Mouse (Mus musculus) G1E (cell line): ENCODE data around the gene Tsc1. TPM values are rescaled to one million over a fixed set of nuclear protein-coding genes. Genes with fewer than 3 reads are reported as not detected.

Experiments
- ATAC-seq: 2 replicates; pipeline ENCODE4 v1.8.0; 2016; ENCODE audit warnings: mild to moderate bottlenecking; ENCODE audit not compliant: insufficient number of reproducible peaks, poor library complexity, low FRiP score, severe bottlenecking; ENCODE audit errors: extremely low read depth
- DNase-seq: peaks from one replicate; pipeline ENCODE4 v3.0.0; 2012; ENCODE audit warnings: low spot score
- H3K27me3 ChIP-seq: 2 replicates; pipeline ENCODE4 v1.6.1; 2012; ENCODE audit warnings: mild to moderate bottlenecking, low read length, inconsistent platforms; ENCODE audit not compliant: insufficient read depth
- H3K36me3 ChIP-seq: replicated peaks from 2 replicates; pipeline ENCODE3; 2012; ENCODE audit warnings: mild to moderate bottlenecking, inconsistent platforms
- H3K4me1 ChIP-seq: 2 replicates; pipeline ENCODE4 v1.6.1; 2012; ENCODE audit warnings: low read depth, low read length, inconsistent platforms, mixed read lengths; ENCODE audit not compliant: insufficient read depth
- H3K4me3 ChIP-seq: 2 replicates; pipeline ENCODE4 v1.5.1; 2012; ENCODE audit warnings: low read depth, mild to moderate bottlenecking, inconsistent platforms, low read length, moderate library complexity, mixed read lengths
- H3K9me3 ChIP-seq: replicated peaks from 2 replicates; pipeline ENCODE4 v1.6.1; 2012; ENCODE audit warnings: inconsistent platforms
- CTCF ChIP-seq: IDR thresholded peaks from 2 replicates; pipeline ENCODE4 v1.5.1; 2012; ENCODE audit warnings: low read depth, low read length, inconsistent platforms, mixed read lengths
- GATA1 ChIP-seq: IDR thresholded peaks from 2 replicates; pipeline ENCODE4 v1.6.1; 2012; ENCODE audit warnings: borderline replicate concordance, low read length, inconsistent platforms, mixed read lengths
- GATA2 ChIP-seq: IDR thresholded peaks from 2 replicates; pipeline ENCODE4 v1.6.1; 2012; ENCODE audit warnings: low read depth, low read length, inconsistent platforms, borderline replicate concordance
- POLR2AphosphoS5 ChIP-seq: IDR thresholded peaks from 2 replicates; pipeline ENCODE4 v1.6.1; 2012; ENCODE audit warnings: low read depth, low read length, inconsistent platforms; ENCODE audit not compliant: insufficient replicate concordance
- TAL1 ChIP-seq: conservative IDR thresholded peaks from 2 replicates; pipeline ENCODE4 v1.6.1; 2012; ENCODE audit warnings: low read depth, low read length, inconsistent platforms, mixed read lengths
- polyA plus RNA-seq: library from polyadenylated mRNA; stranded (reverse); fragments of >175 nt; gene quantifications from 2 replicates; pipeline ENCODE4 v1.2.3, GENCODE M21; 2012
- total RNA-seq, 2 experiments: library from RNA; stranded (forward) in 1 of 2; stranded (reverse) in 1 of 2; fragments of 200-1000 nt in 1 of 2; fragments of >200 nt in 1 of 2; fragmentation: Nextera tagmentation in 1 of 2; gene quantifications; 2 replicates each; pipeline ENCODE4 v1.2.3; 2014 to 2017

Gene Tsc1
- total and polyA plus RNA-seq, 3 experiments, result 5.8 to 35.7 (median 26.6) TPM

GRCm38 (mm10) chr2:28701646-28702262 lies 60.7 kb downstream of the Tsc1 start:
- DNase-seq, result peak; percentile 92
- H3K4me1 ChIP-seq, result peaks cover 90% of the 10 kb centered on the region

GRCm38 (mm10) chr2:28706106-28706636 lies 65.1 kb downstream of the Tsc1 start:
- Histone ChIP-seq H3K27me3 (no peaks in the 10 kb centered on the region; the same call in 1 of the 2 replicates), H3K4me1 (peaks cover 76% of the 10 kb centered on the region), H3K4me3 (peak overlapping the region; percentile 61; the same call in 1 of the 2 replicates), H3K36me3 (peaks cover 39% of the 10 kb centered on the region), H3K9me3 (no peaks in the 10 kb centered on the region)
- no peak; the same call in 1 of the 2 replicates for ATAC-seq
- peak; percentile 82 for TF ChIP-seq TAL1
- TF ChIP-seq GATA2, result no peak
- TF ChIP-seq GATA1, result no peak
- TF ChIP-seq CTCF, result no peak
- DNase-seq, result peak; percentile 38

More at GRCm38 (mm10) chr2:28701646-28702262, 60.7 kb downstream of the Tsc1 start:
- peaks cover 3% of the 10 kb centered on the region; the same call in 1 of the 2 replicates for H3K27me3 ChIP-seq
- H3K9me3 ChIP-seq, result no peaks in the 10 kb centered on the region
- ATAC-seq, result peak; percentile 86
- TF ChIP-seq POLR2AphosphoS5 (no peak), GATA2 (peak; percentile 92), TAL1 (peak; percentile 100)
- peaks cover 14% of the 10 kb centered on the region for H3K36me3 ChIP-seq
- peak overlapping the region; percentile 61; the same call in 1 of the 2 replicates for H3K4me3 ChIP-seq

- DNase-seq (peak; percentile 43), ATAC-seq (no peak)
- peaks cover 43% of the 10 kb centered on the region for H3K36me3 ChIP-seq
- H3K4me1 ChIP-seq, result peaks cover 75% of the 10 kb centered on the region
- peak overlapping the region; percentile 18; the same call in 1 of the 2 replicates for H3K4me3 ChIP-seq
- TF ChIP-seq TAL1, result no peak
- no peak for TF ChIP-seq GATA2
- TF ChIP-seq GATA1, result no peak
- TF ChIP-seq CTCF, result no peak
- no peak for TF ChIP-seq POLR2AphosphoS5
- no peaks in the 10 kb centered on the region; the same call in 1 of the 2 replicates for H3K27me3 ChIP-seq
- no peaks in the 10 kb centered on the region for H3K9me3 ChIP-seq
Measured at GRCm38 (mm10) chr2:28706787-28707186, 65.8 kb downstream of the Tsc1 start.

GRCm38 (mm10) chr2:28713036-28713435 lies 72.0 kb downstream of the Tsc1 start:
- no peak for TF ChIP-seq GATA2
- TF ChIP-seq TAL1, result no peak
- TF ChIP-seq CTCF, result no peak
- Histone ChIP-seq H3K27me3 (peaks cover 24% of the 10 kb centered on the region), H3K36me3 (peaks cover 38% of the 10 kb centered on the region), H3K9me3 (no peaks in the 10 kb centered on the region; the same call in 1 of the 2 replicates), H3K4me1 (peaks cover 43% of the 10 kb centered on the region), H3K4me3 (no peak overlapping the region)
- DNase-seq (no peak), ATAC-seq (no peak)

GRCm38 (mm10) chr2:28722419-28722818 lies 81.4 kb downstream of the Tsc1 start:
- H3K4me1 ChIP-seq, result peaks cover 12% of the 10 kb centered on the region
- DNase-seq (no peak), ATAC-seq (no peak)
- H3K4me3 ChIP-seq, result no peak overlapping the region
- no peaks in the 10 kb centered on the region for H3K9me3 ChIP-seq
- TF ChIP-seq GATA2 (no peak), GATA1 (no peak), POLR2AphosphoS5 (no peak), TAL1 (no peak), CTCF (no peak)
- H3K27me3 ChIP-seq, result peaks cover 65% of the 10 kb centered on the region
- H3K36me3 ChIP-seq, result no peaks in the 10 kb centered on the region

- ATAC-seq, result no peak
- H3K27me3 ChIP-seq, result peaks cover 66% of the 10 kb centered on the region
- TF ChIP-seq CTCF (no peak), TAL1 (no peak), GATA2 (no peak), GATA1 (no peak), POLR2AphosphoS5 (no peak)
Measured at GRCm38 (mm10) chr2:28723912-28724311, 82.9 kb downstream of the Tsc1 start.

More at GRCm38 (mm10) chr2:28723912-28724311, 82.9 kb downstream of the Tsc1 start:
- H3K4me1 ChIP-seq, result peaks cover 8% of the 10 kb centered on the region
- H3K4me3 ChIP-seq, result no peak overlapping the region
- no peaks in the 10 kb centered on the region for H3K36me3 ChIP-seq
- H3K9me3 ChIP-seq, result no peaks in the 10 kb centered on the region
- DNase-seq, result no peak
